Mouse (Mus musculus) stomach, postnatal 0 days (tissue): ENCODE data around the gene Gnpnat1. TPM values are rescaled to one million over a fixed set of nuclear protein-coding genes. Genes with fewer than 3 reads are reported as not detected.

Experiments used
- ATAC-seq: fragments of 200-750 bp; cut with Nextera tagmentation; 2 replicates; pipeline ENCODE4 v1.8.0; 2017; ENCODE audit not compliant: low FRiP score, low TSS enrichment
- DNase-seq: peaks from one replicate; pipeline ENCODE4 v3.0.0-alpha.2; 2016; ENCODE audit warnings: low spot score
- H3K27ac ChIP-seq: fragments of 300-500 bp; sonication (generic); replicated peaks from 2 replicates; pipeline ENCODE4 v1.5.1; 2014; ENCODE audit warnings: mild to moderate bottlenecking, control low read depth
- H3K27me3 ChIP-seq: fragments of 300-500 bp; sonication (generic); 2 replicates; pipeline ENCODE4 v1.6.1; 2014; ENCODE audit warnings: low read length; ENCODE audit not compliant: control insufficient read depth, insufficient read depth
- H3K36me3 ChIP-seq: fragments of 300-500 bp; sonication (generic); 2 replicates; pipeline ENCODE4 v1.6.1; 2014; ENCODE audit warnings: low read length, mixed read lengths; ENCODE audit not compliant: control insufficient read depth, insufficient read depth
- H3K4me1 ChIP-seq: fragments of 300-500 bp; sonication (generic); replicated peaks from 2 replicates; pipeline ENCODE4 v1.6.1; 2014; ENCODE audit warnings: antibody characterized with exemption; ENCODE audit not compliant: control insufficient read depth, insufficient read depth
- H3K4me2 ChIP-seq: fragments of 300-500 bp; sonication (generic); replicated peaks from 2 replicates; pipeline ENCODE4 v1.6.1; 2014; ENCODE audit warnings: low read depth, mild to moderate bottlenecking, control low read depth, moderate library complexity
- H3K4me3 ChIP-seq: fragments of 300-500 bp; sonication (generic); 2 replicates; pipeline ENCODE4 v1.5.1; 2014; ENCODE audit warnings: low read depth, low read length, control low read depth
- H3K9ac ChIP-seq: fragments of 300-500 bp; sonication (generic); 2 replicates; pipeline ENCODE4 v1.6.1; 2014; ENCODE audit warnings: mild to moderate bottlenecking, low read length, control low read depth, mixed read lengths
- H3K9me3 ChIP-seq: fragments of 300-500 bp; sonication (generic); 2 replicates; pipeline ENCODE4 v1.6.1; 2016; ENCODE audit warnings: low read length; ENCODE audit not compliant: control insufficient read depth
- CTCF ChIP-seq: IDR thresholded peaks from 2 replicates; pipeline ENCODE4 v1.5.1; 2016; ENCODE audit warnings: antibody characterized with exemption, low read depth, mild to moderate bottlenecking, moderate library complexity
- EP300 ChIP-seq: optimal IDR thresholded peaks from 2 replicates; pipeline ENCODE3; 2016; ENCODE audit warnings: antibody characterized with exemption
- WGBS: fragments of 180-500 bp; shearing (Covaris S2); extraction: QIAGEN DNeasy Blood & Tissue Kit; methylation state at CpG from one replicate; pipeline ENCODE4 v1.1.7; 2014; 5-methylcytosine and 5-hydroxymethylcytosine counted together
- polyA plus RNA-seq: library from polyadenylated mRNA; unstranded; fragments of >200 nt; fragmentation: Nextera tagmentation; extraction: Ambion mirVana; gene quantifications from 2 replicates; pipeline ENCODE4 v1.2.1, GENCODE M21; 2015

The Gnpnat1 gene
- polyA plus RNA-seq, 1 experiment from 2014 or later = 45.3 TPM

DNA sequence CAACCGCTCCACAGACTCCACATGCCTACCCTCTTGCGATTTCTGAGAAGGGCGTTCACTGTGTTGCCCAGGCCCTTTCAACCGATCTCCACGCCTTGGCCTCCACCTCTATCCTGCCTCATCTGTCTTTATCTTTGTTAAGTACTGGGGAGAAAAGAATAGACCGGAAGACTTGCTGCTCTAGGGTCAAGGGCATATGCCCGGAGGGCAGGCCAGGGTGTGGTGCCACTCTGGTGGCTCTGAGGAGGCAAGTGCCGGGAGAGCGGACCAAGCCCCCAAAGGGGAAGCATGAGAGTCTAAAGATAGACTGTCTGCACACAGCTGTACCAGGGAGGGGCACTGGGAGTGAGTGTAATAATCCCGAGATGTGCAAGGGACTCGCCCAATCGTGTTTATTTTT, 40.7 kb upstream of the Gnpnat1 start:
- H3K9me3 ChIP-seq = no peaks in the 10 kb centered on the region

DNA sequence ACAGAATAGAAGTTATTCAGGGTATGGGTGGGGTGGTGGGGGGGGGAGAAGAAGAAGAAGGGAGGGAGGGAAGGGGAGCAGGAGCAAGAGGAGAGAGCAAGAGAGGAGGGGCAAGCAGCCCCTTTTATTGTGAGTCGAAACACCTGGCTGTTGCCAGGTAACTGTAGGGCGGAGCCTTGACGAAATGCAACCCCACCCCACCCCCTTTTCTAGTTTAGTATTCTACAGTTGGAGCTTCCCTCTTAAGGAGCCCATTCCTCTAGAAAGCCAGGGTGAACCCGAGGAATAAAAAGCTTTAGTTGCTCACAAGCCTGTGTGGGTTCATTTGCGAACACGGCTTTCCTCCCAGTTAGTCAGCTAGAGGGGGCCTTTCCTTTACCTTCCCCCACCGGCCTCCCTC, 40.2 kb upstream of the Gnpnat1 start:
- no peaks in the 10 kb centered on the region for H3K9me3 ChIP-seq

More for the DNA sequence above, 40.7 kb upstream of the Gnpnat1 start:
- Histone ChIP-seq H3K36me3 (no peaks in the 10 kb centered on the region), H3K27ac (no peak overlapping the region), H3K4me2 (no peak overlapping the region), H3K4me3 (no peak overlapping the region), H3K4me1 (no peaks in the 10 kb centered on the region; the same call in 1 of the 2 replicates), H3K27me3 (no peaks in the 10 kb centered on the region), H3K9ac (no peak overlapping the region)
- 45% methylated on average over 12 of the region's 12 CpGs for WGBS
- DNase-seq (no peak), ATAC-seq (peak; percentile 53; the same call in 1 of the 2 replicates)
- TF ChIP-seq EP300 (no peak), CTCF (no peak)

DNA sequence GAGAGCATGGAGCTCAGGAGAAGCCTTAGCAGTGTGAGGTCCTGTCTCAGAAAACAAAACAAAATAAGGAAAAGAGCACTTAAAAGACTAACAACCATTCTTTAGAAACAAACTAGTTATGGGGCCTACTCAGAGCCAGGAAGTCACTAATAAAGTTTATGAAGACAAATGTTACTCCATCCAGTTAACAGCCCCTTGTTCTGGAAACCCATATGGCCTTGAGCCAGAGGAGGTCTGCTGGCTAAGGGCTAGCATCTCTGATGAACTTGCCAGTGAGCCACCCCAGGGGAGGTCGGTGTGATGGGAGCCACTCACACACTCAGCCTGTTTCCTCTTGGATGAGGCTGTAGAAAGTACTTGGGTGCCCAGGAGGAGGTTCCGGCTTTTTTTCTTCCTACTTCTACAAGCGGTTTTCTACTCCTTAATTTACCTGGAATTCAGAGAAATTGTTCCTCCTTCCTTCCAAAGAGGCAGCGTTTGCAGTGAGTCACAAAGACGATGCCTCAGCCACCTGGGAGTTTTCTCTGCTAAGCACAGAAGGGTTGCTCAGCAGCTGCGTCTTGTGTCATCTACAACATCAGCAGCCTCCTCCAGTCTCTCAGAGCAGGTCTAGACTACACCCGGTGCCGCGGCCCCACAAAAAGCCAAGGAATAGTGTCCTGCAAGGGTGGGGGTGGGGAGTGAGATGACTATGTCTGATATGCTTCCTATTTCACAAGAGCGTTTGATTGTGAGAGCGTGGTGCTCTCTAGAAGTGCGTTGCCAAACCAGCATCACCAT, 38.3 kb upstream of the Gnpnat1 start:
- Histone ChIP-seq H3K36me3 (no peaks in the 10 kb centered on the region), H3K4me2 (no peak overlapping the region), H3K4me1 (no peaks in the 10 kb centered on the region; the same call in 1 of the 2 replicates), H3K27me3 (no peaks in the 10 kb centered on the region), H3K27ac (0 out of 2 replicates have a peak overlapping the region, but pooled peaks have one; percentile 30), H3K9ac (no peak overlapping the region), H3K9me3 (no peaks in the 10 kb centered on the region), H3K4me3 (no peak overlapping the region)
- no peak for DNase-seq
- TF ChIP-seq EP300 (no peak), CTCF (no peak)
- WGBS = 46% methylated on average over 12 of the region's 12 CpGs
- 0 out of 2 replicates have a peak, but pooled peaks have one; percentile 29 for ATAC-seq

More for the DNA sequence above, 40.2 kb upstream of the Gnpnat1 start:
- Histone ChIP-seq H3K9ac (no peak overlapping the region), H3K4me2 (no peak overlapping the region), H3K4me1 (no peaks in the 10 kb centered on the region; the same call in 1 of the 2 replicates), H3K27ac (no peak overlapping the region), H3K36me3 (no peaks in the 10 kb centered on the region), H3K27me3 (no peaks in the 10 kb centered on the region), H3K4me3 (no peak overlapping the region)
- TF ChIP-seq EP300 (no peak), CTCF (no peak)
- no peak for DNase-seq
- ATAC-seq = no peak
- WGBS = 37% methylated on average over 7 of the region's 7 CpGs

DNA sequence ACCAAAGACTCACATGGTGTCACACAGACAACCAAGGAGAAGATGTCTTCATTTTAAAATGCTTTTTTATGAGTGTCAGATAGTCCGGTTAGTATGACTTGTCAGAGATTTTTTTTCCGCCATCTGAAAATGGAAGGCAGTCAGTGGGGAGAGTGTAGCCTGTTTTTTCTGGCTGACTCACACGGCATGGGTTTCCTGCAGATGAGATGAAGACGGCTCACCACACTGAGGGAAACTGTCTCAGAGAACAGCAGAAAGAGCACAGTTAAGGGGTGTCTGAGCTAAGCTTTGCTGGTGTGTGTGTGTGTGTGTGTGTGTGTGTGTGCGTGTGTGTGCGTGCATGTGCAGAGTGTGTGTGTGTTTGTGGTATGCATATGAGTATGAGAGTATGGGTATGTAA, 36.6 kb upstream of the Gnpnat1 start:
- no peak for ATAC-seq
- H3K9me3 ChIP-seq = no peaks in the 10 kb centered on the region
- no peaks in the 10 kb centered on the region; the same call in 1 of the 2 replicates for H3K4me1 ChIP-seq
- no peaks in the 10 kb centered on the region for H3K27me3 ChIP-seq
- H3K27ac ChIP-seq = no peak overlapping the region
- H3K9ac ChIP-seq = no peak overlapping the region
- no peak overlapping the region for H3K4me2 ChIP-seq
- DNase-seq = no peak
- TF ChIP-seq EP300 (no peak), CTCF (no peak)
- 81% methylated on average over 6 of the region's 6 CpGs for WGBS
- no peaks in the 10 kb centered on the region for H3K36me3 ChIP-seq
- H3K4me3 ChIP-seq = no peak overlapping the region

DNA sequence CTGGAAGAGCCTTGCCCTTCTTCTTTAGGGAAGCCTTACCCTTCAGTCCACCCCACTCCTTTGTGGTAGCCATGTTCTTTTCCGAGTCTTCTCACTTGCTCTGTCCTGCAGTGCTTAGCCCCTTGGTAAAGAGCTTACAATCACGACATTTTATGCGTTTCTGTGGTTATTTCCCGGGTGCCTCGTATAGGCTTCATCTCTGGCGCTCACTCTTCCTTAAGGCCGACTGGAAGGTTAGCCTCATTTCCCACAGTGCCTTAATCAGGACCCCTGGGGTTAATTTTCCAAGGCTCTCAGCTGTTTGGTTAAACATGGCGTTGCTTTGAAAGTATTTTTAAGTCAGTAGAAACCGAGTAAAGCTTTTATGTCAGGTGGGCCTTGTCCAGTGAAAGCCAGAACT, 34.7 kb upstream of the Gnpnat1 start:
- Histone ChIP-seq H3K9ac (no peak overlapping the region), H3K27ac (no peak overlapping the region), H3K4me1 (no peaks in the 10 kb centered on the region), H3K9me3 (no peaks in the 10 kb centered on the region), H3K36me3 (no peaks in the 10 kb centered on the region), H3K27me3 (no peaks in the 10 kb centered on the region), H3K4me3 (no peak overlapping the region), H3K4me2 (no peak overlapping the region)
- ATAC-seq (no peak), DNase-seq (no peak)
- no peak for TF ChIP-seq CTCF
- TF ChIP-seq EP300 = no peak
- WGBS = 81% methylated on average over 9 of the region's 9 CpGs

DNA sequence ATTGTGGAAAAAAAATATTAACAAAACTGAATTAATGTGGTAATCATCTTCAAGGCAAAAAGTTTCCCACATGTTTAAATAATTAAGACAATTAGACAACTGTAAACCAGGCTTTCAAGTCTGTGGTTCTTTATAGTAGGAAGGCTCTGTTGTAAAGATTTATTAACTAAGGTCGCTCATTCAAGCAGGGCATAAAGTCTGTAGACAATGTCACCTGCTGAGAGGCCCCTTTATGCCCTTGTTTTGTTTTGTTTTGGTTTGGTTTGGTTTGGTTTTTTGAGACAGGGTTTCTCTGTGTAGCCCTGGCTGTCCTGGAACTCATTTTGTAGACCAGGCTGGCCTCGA, 34.2 kb upstream of the Gnpnat1 start:
- no peak for DNase-seq
- 98% methylated on average over 2 of the region's 2 CpGs for WGBS
- H3K9ac ChIP-seq = no peak overlapping the region
- no peak overlapping the region for H3K4me2 ChIP-seq
- H3K36me3 ChIP-seq = no peaks in the 10 kb centered on the region
- no peak overlapping the region for H3K27ac ChIP-seq
- ATAC-seq = no peak
- no peaks in the 10 kb centered on the region for H3K4me1 ChIP-seq
- no peak overlapping the region for H3K4me3 ChIP-seq
- H3K9me3 ChIP-seq = no peaks in the 10 kb centered on the region
- H3K27me3 ChIP-seq = no peaks in the 10 kb centered on the region
- no peak for TF ChIP-seq EP300
- TF ChIP-seq CTCF = no peak
